Mouse (Mus musculus) small intestine, adult 2 months (tissue): ENCODE results near the gene Poll.

Experiments
- CTCF ChIP-seq: fragments of 200-500 bp; IDR thresholded peaks from 2 replicates; pipeline ENCODE4 v1.5.1; 2012; ENCODE audit warnings: low read depth, mild to moderate bottlenecking, control low read depth, inconsistent platforms, low read length, moderate library complexity, mixed read lengths; ENCODE audit not compliant: insufficient replicate concordance, insufficient read length; ENCODE audit errors: extremely low read depth
- POLR2A ChIP-seq: fragments of 200-500 bp; IDR thresholded peaks from 2 replicates; pipeline ENCODE4 v1.6.1; 2012; ENCODE audit warnings: low read depth, mild to moderate bottlenecking, control low read depth, inconsistent platforms, low read length, moderate library complexity

DNA sequence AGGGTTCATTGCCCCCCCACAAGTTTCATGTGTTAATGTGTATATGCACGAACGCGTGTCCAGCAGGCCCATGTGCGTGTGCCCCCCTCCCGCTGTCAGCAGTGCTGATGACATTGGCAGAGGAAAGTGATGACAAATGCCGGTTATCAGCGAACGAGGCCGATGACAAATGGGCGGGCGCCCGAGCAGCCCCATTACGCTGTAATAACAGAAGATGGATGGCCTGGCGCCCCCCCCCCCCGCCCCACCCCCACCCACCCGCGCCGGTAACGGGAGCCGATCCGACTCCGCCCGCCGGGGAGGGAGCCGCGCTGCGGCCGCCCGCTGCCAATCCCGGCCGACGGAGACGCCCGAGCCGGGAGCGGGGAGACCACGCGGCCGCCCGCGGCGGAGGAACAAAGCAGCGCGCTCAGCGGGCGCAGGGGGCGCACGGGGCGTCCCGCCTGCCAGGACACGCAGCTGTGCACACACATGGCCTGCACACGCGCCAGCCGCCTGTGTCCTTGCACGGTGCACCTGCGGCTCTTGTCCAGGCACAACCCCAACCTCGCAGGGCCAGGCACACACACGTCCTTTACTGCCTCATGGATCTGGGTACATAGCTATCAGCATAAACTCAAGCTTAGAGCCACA lies 18.8 kb downstream of the Poll start:
- TF ChIP-seq CTCF (no peak), POLR2A (no peak)
